Mouse (Mus musculus) heart, adult 2 months (tissue): Measurements from ENCODE around the gene Arsa. TPM values are rescaled to one million over a fixed set of nuclear protein-coding genes. Genes with fewer than 3 reads are reported as not detected.

Source experiments
- DNase-seq, 2 experiments: peaks; one replicate each; pipeline ENCODE4 v3.0.0; 2021
- H3K27ac ChIP-seq: fragments of 200-600 bp; 2 replicates; pipeline ENCODE4 v1.8.1; 2022
- H3K27me3 ChIP-seq: fragments of 200-500 bp; 2 replicates; pipeline ENCODE4 v1.6.1; 2012; ENCODE audit warnings: mild to moderate bottlenecking, low read length, inconsistent platforms, mixed read lengths; ENCODE audit not compliant: control insufficient read depth, insufficient read depth
- H3K36me3 ChIP-seq: fragments of 200-500 bp; 2 replicates; pipeline ENCODE4 v1.6.1; 2012; ENCODE audit warnings: low read length, inconsistent platforms; ENCODE audit not compliant: control insufficient read depth, insufficient read depth
- H3K4me1 ChIP-seq: fragments of 200-500 bp; 2 replicates; pipeline ENCODE4 v1.6.1; 2011; ENCODE audit warnings: low read length; ENCODE audit not compliant: control insufficient read depth, insufficient read depth
- H3K4me3 ChIP-seq: fragments of 200-600 bp; 2 replicates; pipeline ENCODE4 v1.8.1; 2022
- H3K79me2 ChIP-seq: fragments of 200-500 bp; replicated peaks from 2 replicates; pipeline ENCODE4 v1.6.1; 2012; ENCODE audit warnings: mild to moderate bottlenecking, inconsistent platforms, low read length, moderate library complexity, mixed read lengths; ENCODE audit not compliant: control insufficient read depth, insufficient read depth
- H3K9ac ChIP-seq: fragments of 200-500 bp; 2 replicates; pipeline ENCODE4 v1.6.1; 2012; ENCODE audit warnings: low read depth, mild to moderate bottlenecking, control low read depth, inconsistent platforms, low read length, mixed read lengths
- CTCF ChIP-seq: fragments of 200-600 bp; IDR thresholded peaks from 2 replicates; pipeline ENCODE4 v1.8.1; 2022; ENCODE audit warnings: antibody characterized with exemption, mild to moderate bottlenecking, moderate library complexity
- EP300 ChIP-seq: fragments of 200-500 bp; IDR thresholded peaks from 2 replicates; pipeline ENCODE4 v1.6.1; 2011; ENCODE audit warnings: low read depth, low read length, control low read depth; ENCODE audit not compliant: insufficient read depth
- POLR2A ChIP-seq: fragments of 200-500 bp; IDR thresholded peaks from 2 replicates; pipeline ENCODE4 v1.6.1; 2011; ENCODE audit warnings: mild to moderate bottlenecking, low read depth, low read length, control low read depth; ENCODE audit not compliant: insufficient read depth
- WGBS: fragments of 180-500 bp; shearing (Covaris S2); methylation state at CpG from one replicate; pipeline ENCODE4 v1.1.7; 2018; 5-methylcytosine and 5-hydroxymethylcytosine counted together
- intact Hi-C: fragments of 180-260 bp; cut with DNase I; formaldehyde crosslinking; loops from one replicate; pipeline ENCODE4 v1.15.1; 2025
- polyA plus RNA-seq: library from polyadenylated mRNA; depleted of rRNA; stranded (reverse); fragments of >200 nt; gene quantifications from 2 replicates; pipeline ENCODE4 v1.2.3, GENCODE M21; 2012
- total RNA-seq, 2 experiments: library from RNA; stranded (reverse); gene quantifications; 2 replicates each; pipeline ENCODE4 v1.2.3; 2021

The Arsa gene
- total and polyA plus RNA-seq, 3 experiments, result 11.1 to 22.1 (median 13.5) TPM

- intact Hi-C loops, result no loop called here
- Histone ChIP-seq H3K4me3 (no peak overlapping the region), H3K79me2 (no peaks in the 10 kb centered on the region), H3K9ac (no peak overlapping the region), H3K27me3 (no peaks in the 10 kb centered on the region), H3K27ac (peak overlapping the region; percentile 32), H3K36me3 (no peaks in the 10 kb centered on the region), H3K4me1 (peaks cover 8% of the 10 kb centered on the region)
- WGBS, result 28% methylated on average over 14 of the region's 14 CpGs
- no peak for TF ChIP-seq EP300
- TF ChIP-seq CTCF, result no peak
- TF ChIP-seq POLR2A, result no peak
- no peak for DNase-seq
These were observed 11.4 kb upstream of the Arsa start for GRCm38 (mm10) chr15:89488611-89489117.

- intact Hi-C loops, result no loop called here
- 59% methylated on average over 12 of the region's 12 CpGs for whole genome bisulfite sequencing
- Histone ChIP-seq H3K36me3 (no peaks in the 10 kb centered on the region), H3K79me2 (no peaks in the 10 kb centered on the region), H3K27ac (peak overlapping the region; percentile 32), H3K27me3 (no peaks in the 10 kb centered on the region), H3K4me1 (peaks cover 9% of the 10 kb centered on the region), H3K9ac (no peak overlapping the region), H3K4me3 (no peak overlapping the region)
- TF ChIP-seq POLR2A (no peak), EP300 (no peak), CTCF (no peak)
- no peak for DNase-seq
These were observed 11.0 kb upstream of the Arsa start for GRCm38 (mm10) chr15:89488182-89488581.

GRCm38 (mm10) chr15:89480584-89480983, 3.4 kb upstream of the Arsa start:
- Histone ChIP-seq H3K4me3 (no peak overlapping the region), H3K36me3 (no peaks in the 10 kb centered on the region), H3K27me3 (no peaks in the 10 kb centered on the region), H3K9ac (no peak overlapping the region), H3K27ac (peak overlapping the region; percentile 79), H3K4me1 (peaks cover 10% of the 10 kb centered on the region), H3K79me2 (no peaks in the 10 kb centered on the region)
- DNase-seq, result peak; percentile 83 to 88
- intact Hi-C loops, result loop anchor here (1.0 kb wide), 1 partner anchor 17 kb away; no protein-coding TSS in a partner anchor
- TF ChIP-seq CTCF, result no peak
- peak; percentile 95 for TF ChIP-seq EP300
- TF ChIP-seq POLR2A, result peak; percentile 46; the same call in 1 of the 2 replicates
- 3% methylated on average over 8 of the region's 8 CpGs for WGBS

GRCm38 (mm10) chr15:89478622-89479021, 1.4 kb upstream of the Arsa start:
- no peaks in the 10 kb centered on the region for H3K27me3 ChIP-seq
- no peaks in the 10 kb centered on the region for H3K36me3 ChIP-seq
- DNase-seq, result no peak
- no peak overlapping the region for H3K9ac ChIP-seq
- H3K4me3 ChIP-seq, result no peak overlapping the region
- no peaks in the 10 kb centered on the region for H3K79me2 ChIP-seq
- intact Hi-C loops, result loop anchor here (10.0 kb wide), 1 partner anchor 614 kb away; the partner anchor contains the start of gene Pim3
- WGBS, result 73% methylated on average over 3 of the region's 3 CpGs
- peaks cover 13% of the 10 kb centered on the region for H3K4me1 ChIP-seq
- H3K27ac ChIP-seq, result no peak overlapping the region; the same call in 1 of the 2 replicates
- no peak for TF ChIP-seq POLR2A

- no peak overlapping the region for H3K4me3 ChIP-seq
- intact Hi-C loops, result loop anchor here (2.0 to 10.0 kb wide), 2 partner anchors 19 to 613 kb away; partner anchors contain the start of gene Pim3
- H3K27me3 ChIP-seq, result no peaks in the 10 kb centered on the region
- WGBS, result 50% methylated on average over 8 of the region's 8 CpGs
- H3K79me2 ChIP-seq, result no peaks in the 10 kb centered on the region
- TF ChIP-seq CTCF, result no peak
- TF ChIP-seq EP300, result no peak
- TF ChIP-seq POLR2A, result no peak
- H3K36me3 ChIP-seq, result no peaks in the 10 kb centered on the region
- no peak overlapping the region for H3K9ac ChIP-seq
- DNase-seq, result no peak
- H3K27ac ChIP-seq, result peak overlapping the region; percentile 71
- H3K4me1 ChIP-seq, result peaks cover 12% of the 10 kb centered on the region
These were observed 581 bp upstream of the Arsa start for GRCm38 (mm10) chr15:89477806-89478205.

- Histone ChIP-seq H3K4me1 (peaks cover 12% of the 10 kb centered on the region), H3K36me3 (no peaks in the 10 kb centered on the region), H3K9ac (peak overlapping the region; percentile 68), H3K79me2 (no peaks in the 10 kb centered on the region), H3K27ac (peak overlapping the region; percentile 94), H3K27me3 (no peaks in the 10 kb centered on the region), H3K4me3 (peak overlapping the region; percentile 68)
- 5% methylated on average over 5 of the region's 5 CpGs for WGBS
- intact Hi-C loops, result loop anchor here (2.0 to 10.0 kb wide), 2 partner anchors 20 to 612 kb away; partner anchors contain the start of gene Pim3
- TF ChIP-seq EP300, result no peak
- no peak for TF ChIP-seq POLR2A
- TF ChIP-seq CTCF, result no peak
- DNase-seq, result no peak
These were observed 780 bp downstream of the Arsa start for GRCm38 (mm10) chr15:89476475-89476815.
